Mouse (Mus musculus) MEL (cell line): ENCODE data around the gene Sdc3.

Experiments
- BHLHE40 ChIP-seq: IDR thresholded peaks from 2 replicates; pipeline ENCODE4 v1.6.1; 2012; ENCODE audit warnings: low read depth, mild to moderate bottlenecking, inconsistent platforms, low read length, improper control_type of control experiment, borderline replicate concordance
- CHD1 ChIP-seq: IDR thresholded peaks from 2 replicates; pipeline ENCODE4 v1.6.1; 2012; ENCODE audit warnings: low read depth, mild to moderate bottlenecking, inconsistent platforms, low read length, improper control_type of control experiment
- CTCF ChIP-seq, 3 experiments: IDR thresholded peaks in 2 of 3; conservative IDR thresholded peaks in 1 of 3; 2 replicates each; pipeline ENCODE4 v1.5.1; 2011 to 2012; ENCODE audit warnings: low read length in 3 of 3, low read depth in 2 of 3, mild to moderate bottlenecking in 2 of 3, improper control_type of control experiment in 1 of 3, inconsistent platforms in 1 of 3, mixed read lengths in 1 of 3, moderate library complexity in 1 of 3; ENCODE audit not compliant: control insufficient read depth in 1 of 3, insufficient read depth in 1 of 3, poor library complexity in 1 of 3, severe bottlenecking in 1 of 3
- E2F4 ChIP-seq: IDR thresholded peaks from 2 replicates; pipeline ENCODE4 v1.6.1; 2011; ENCODE audit warnings: low read depth, low read length, improper control_type of control experiment, borderline replicate concordance
- EP300 ChIP-seq, 2 experiments: IDR thresholded peaks; 2 replicates each; pipeline ENCODE4 v1.6.1; 2011; ENCODE audit warnings: improper control_type of control experiment in 2 of 2, low read length in 2 of 2, low read depth in 1 of 2, mild to moderate bottlenecking in 1 of 2
- ETS1 ChIP-seq: IDR thresholded peaks from 2 replicates; pipeline ENCODE4 v1.6.1; 2012; ENCODE audit warnings: low read depth, mild to moderate bottlenecking, inconsistent platforms, low read length, improper control_type of control experiment, moderate library complexity
- GATA1 ChIP-seq: IDR thresholded peaks from 2 replicates; pipeline ENCODE4 v1.6.1; 2011; ENCODE audit warnings: low read depth, low read length, improper control_type of control experiment
- JUND ChIP-seq: IDR thresholded peaks from 2 replicates; pipeline ENCODE4 v1.6.1; 2011; ENCODE audit warnings: low read depth, mild to moderate bottlenecking, improper control_type of control experiment, low read length
- KAT2A ChIP-seq: conservative IDR thresholded peaks from 2 replicates; pipeline ENCODE4 v1.6.1; 2012; ENCODE audit warnings: low read depth, low read length, improper control_type of control experiment, inconsistent platforms
- MAX ChIP-seq: IDR thresholded peaks from 2 replicates; pipeline ENCODE4 v1.6.1; 2011; ENCODE audit warnings: low read length, improper control_type of control experiment
- NELFE ChIP-seq: IDR thresholded peaks from 2 replicates; pipeline ENCODE4 v1.6.1; 2011; ENCODE audit warnings: low read depth, low read length, improper control_type of control experiment
- POLR2A ChIP-seq, 2 experiments: IDR thresholded peaks; 2 replicates each; pipeline ENCODE4 v1.6.1; 2011 to 2012; ENCODE audit warnings: low read length in 2 of 2, mild to moderate bottlenecking in 2 of 2, control low read depth in 1 of 2, improper control_type of control experiment in 1 of 2, low read depth in 1 of 2, moderate library complexity in 1 of 2; ENCODE audit not compliant: control insufficient read depth in 1 of 2, insufficient read depth in 1 of 2, poor library complexity in 1 of 2
- RAD21 ChIP-seq: IDR thresholded peaks from 2 replicates; pipeline ENCODE4 v1.6.1; 2011; ENCODE audit warnings: mild to moderate bottlenecking, low read depth, low read length, improper control_type of control experiment
- ZNF384 ChIP-seq: IDR thresholded peaks from 2 replicates; pipeline ENCODE4 v1.6.1; 2012; ENCODE audit warnings: low read depth, mild to moderate bottlenecking, inconsistent platforms, low read length, improper control_type of control experiment

DNA sequence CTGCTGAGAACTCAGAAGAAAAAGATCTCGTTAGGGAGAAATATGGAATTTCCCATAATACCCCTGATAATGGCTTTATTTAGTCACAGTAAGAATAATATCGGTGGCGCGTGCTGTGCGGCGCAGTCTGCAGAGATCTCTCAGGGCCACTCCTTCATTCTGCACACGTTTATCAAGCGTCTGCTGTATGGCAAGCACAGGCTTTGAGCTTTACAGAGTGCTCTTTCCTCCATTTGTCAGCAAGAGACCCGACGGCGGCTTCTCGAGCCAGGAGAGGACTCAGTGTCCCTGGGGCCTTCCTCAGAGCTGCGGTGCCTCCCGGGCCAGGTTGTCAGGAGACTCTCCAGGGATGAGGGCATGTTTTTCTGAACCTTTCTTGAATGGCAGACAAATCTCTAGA is 56.5 kb downstream of the Sdc3 start:
- TF ChIP-seq CTCF (IDR thresholded peaks at IDR 0.05 in 2 of 3, conservative IDR thresholded peaks at IDR 0.05 in 1 of 3; ENCODE audit: control insufficient read depth in 1 of 3, insufficient read depth in 1 of 3, low read depth in 2 of 3, low read length in 3 of 3, poor library complexity in 1 of 3, severe bottlenecking in 1 of 3) (no peak), POLR2A (IDR thresholded peaks at IDR 0.05; ENCODE audit: control insufficient read depth in 1 of 2, insufficient read depth in 1 of 2, low read depth in 1 of 2, low read length in 2 of 2, poor library complexity in 1 of 2) (no peak), E2F4 (no peak), GATA1 (no peak), KAT2A (no peak), EP300 (IDR thresholded peaks at IDR 0.05; ENCODE audit: low read depth in 1 of 2, low read length in 2 of 2) (no peak), MAX (no peak), ETS1 (no peak), NELFE (no peak), ZNF384 (no peak), RAD21 (no peak), CHD1 (no peak), BHLHE40 (no peak), JUND (no peak)
